Mouse (Mus musculus) thymus, postnatal 14 days (tissue): ENCODE measurements around the gene 2900011O08Rik.
"Not testable (repeated sequence)": the region's sequence is repeated elsewhere in the genome, so short reads cannot be mapped to it uniquely, and the experiment has no call there.

Source experiments
- DNase-seq: peaks from one replicate; pipeline ENCODE4 v3.0.0; 2021

The 2900011O08Rik gene

GRCm38 (mm10) chr16:14005266-14005665 is 18.9 kb downstream of the 2900011O08Rik start:
- no peak for DNase-seq

- DNase-seq: no peak
Observed at GRCm38 (mm10) chr16:14008081-14008480, 21.7 kb downstream of the 2900011O08Rik start.

- no peak for DNase-seq
Observed at GRCm38 (mm10) chr16:14008708-14009107, 22.3 kb downstream of the 2900011O08Rik start.

- DNase-seq: no peak
Observed at GRCm38 (mm10) chr16:14009966-14010365, 23.6 kb downstream of the 2900011O08Rik start.

GRCm38 (mm10) chr16:14017306-14017705 is 30.9 kb downstream of the 2900011O08Rik start:
- DNase-seq: no peak

GRCm38 (mm10) chr16:14021166-14021822 is 34.9 kb downstream of the 2900011O08Rik start:
- no peak for DNase-seq

GRCm38 (mm10) chr16:14025091-14025990 is 38.9 kb downstream of the 2900011O08Rik start:
- DNase-seq: no peak

- DNase-seq: no peak
Observed at GRCm38 (mm10) chr16:14029072-14029471, 42.7 kb downstream of the 2900011O08Rik start.

GRCm38 (mm10) chr16:14029851-14030250 is 43.4 kb downstream of the 2900011O08Rik start:
- no peak for DNase-seq

- no peak for DNase-seq
Observed at GRCm38 (mm10) chr16:14030650-14031049, 44.2 kb downstream of the 2900011O08Rik start.

GRCm38 (mm10) chr16:14033076-14033475 is 46.7 kb downstream of the 2900011O08Rik start:
- DNase-seq: no peak

- DNase-seq: no peak
Observed at GRCm38 (mm10) chr16:14042421-14042820, 56.0 kb downstream of the 2900011O08Rik start.

GRCm38 (mm10) chr16:14044695-14045094 is 58.3 kb downstream of the 2900011O08Rik start:
- no peak for DNase-seq

- no peak for DNase-seq
Observed at GRCm38 (mm10) chr16:14046224-14046756, 59.9 kb downstream of the 2900011O08Rik start.

GRCm38 (mm10) chr16:14052221-14052620 is 65.8 kb downstream of the 2900011O08Rik start:
- no peak for DNase-seq

- DNase-seq: no peak
Observed at GRCm38 (mm10) chr16:14053116-14053515, 66.7 kb downstream of the 2900011O08Rik start.

- no peak for DNase-seq
Observed at GRCm38 (mm10) chr16:14055271-14055670, 68.9 kb downstream of the 2900011O08Rik start.

GRCm38 (mm10) chr16:14056734-14057133 is 70.3 kb downstream of the 2900011O08Rik start:
- no peak for DNase-seq

- DNase-seq: no peak
Observed at GRCm38 (mm10) chr16:14058541-14058940, 72.1 kb downstream of the 2900011O08Rik start.

- no peak for DNase-seq
Observed at GRCm38 (mm10) chr16:14059118-14059854, 72.9 kb downstream of the 2900011O08Rik start.

- no peak for DNase-seq
Observed at GRCm38 (mm10) chr16:14059869-14060268, 73.5 kb downstream of the 2900011O08Rik start.

- DNase-seq: not testable (repeated sequence)
Observed at GRCm38 (mm10) chr16:14066571-14066970, 80.2 kb downstream of the 2900011O08Rik start.

- not testable (repeated sequence) for DNase-seq
Observed at GRCm38 (mm10) chr16:14068701-14069100, 82.3 kb downstream of the 2900011O08Rik start.
